Mouse (Mus musculus): Measurements from ENCODE around the gene Fem1a.

Gene Fem1a

GRCm38 (mm10) chr17:56300186-56300585, 43.6 kb downstream of the Fem1a start, which contains the start of gene Arrdc5:
TSS of gene Arrdc5 (minus strand) at chr17:56300286.
- ChIA-PET POLR2A (interaction anchor here in 3 of 4 experiments (0.8 to 64.8 kb wide), 26 partner anchors 1 to 534 kb away, joined by 3 to 2494 read pairs (median 4); partner anchors contain the start of genes Plin3 (in 3 of the 3), Arrdc5 (in 2 of the 3), Hdgfl2 (in 2 of the 3) and Kdm4b (in 2 of the 3)), CTCF (interaction anchor here (0.5 to 2.2 kb wide), 10 partner anchors 9 to 50 kb away, joined by 3 to 20 read pairs (median 3); partner anchors contain the start of gene Ticam1 (in 1 of the 4))

- POLR2A ChIA-PET: interaction anchor here (0.7 to 64.8 kb wide), 27 partner anchors 1 to 414 kb away, joined by 3 to 2494 read pairs (median 12); partner anchors contain the start of genes Plin3 (in 4 of the 4), Kdm4b (in 3 of the 4), Arrdc5 (in 2 of the 4) and Uhrf1 (in 2 of the 4)
- CTCF ChIA-PET: interaction anchor here in 3 of 4 experiments (0.6 to 2.9 kb wide), 4 partner anchors 11 to 57 kb away, joined by 4 to 18 read pairs (median 10); partner anchors contain the start of gene Plin3 (in 1 of the 3)
Observed at GRCm38 (mm10) chr17:56302363-56302996, 45.9 kb downstream of the Fem1a start.

GRCm38 (mm10) chr17:56303160-56303846, 46.7 kb downstream of the Fem1a start, which contains the start of gene Uhrf1:
TSS of gene Uhrf1 (plus strand) at chr17:56303321.
- CTCF ChIA-PET: interaction anchor here in 3 of 4 experiments (0.8 to 2.9 kb wide), 13 partner anchors 12 to 294 kb away, joined by 3 to 18 read pairs (median 6); partner anchors contain the start of genes Kdm4b (in 1 of the 3), Plin3 (in 1 of the 3), Sh3gl1 (in 1 of the 3) and Ticam1 (in 1 of the 3)
- POLR2A ChIA-PET: interaction anchor here (0.6 to 64.8 kb wide), 77 partner anchors 2 to 435 kb away, joined by 3 to 2494 read pairs (median 5); partner anchors contain the start of genes Kdm4b (in 4 of the 4), Plin3 (in 4 of the 4), Arrdc5 (in 2 of the 4) and Chaf1a (in 2 of the 4)

GRCm38 (mm10) chr17:56303847-56304586, 47.4 kb downstream of the Fem1a start:
- ChIA-PET CTCF (interaction anchor here in 3 of 4 experiments (0.6 to 2.9 kb wide), 18 partner anchors 13 to 295 kb away, joined by 3 to 18 read pairs (median 5); partner anchors contain the start of genes Kdm4b (in 1 of the 3), Plin3 (in 1 of the 3), Sh3gl1 (in 1 of the 3) and Ticam1 (in 1 of the 3)), POLR2A (interaction anchor here (0.6 to 64.8 kb wide), 98 partner anchors 2 to 755 kb away, joined by 3 to 2494 read pairs (median 4); partner anchors contain the start of genes Kdm4b (in 4 of the 4), Plin3 (in 4 of the 4), Arrdc5 (in 2 of the 4) and Chaf1a (in 2 of the 4))

- ChIA-PET POLR2A (interaction anchor here (0.6 to 64.8 kb wide), 84 partner anchors 3 to 755 kb away, joined by 3 to 2494 read pairs (median 4); partner anchors contain the start of genes Kdm4b (in 4 of the 4), Plin3 (in 4 of the 4), Arrdc5 (in 2 of the 4) and Chaf1a (in 2 of the 4)), CTCF (interaction anchor here (0.6 to 2.9 kb wide), 15 partner anchors 12 to 296 kb away, joined by 3 to 18 read pairs (median 5); partner anchors contain the start of genes Plin3 (in 2 of the 4) and Ticam1 (in 1 of the 4))
Observed at GRCm38 (mm10) chr17:56304718-56305117, 48.1 kb downstream of the Fem1a start.

GRCm38 (mm10) chr17:56305156-56305555, 48.5 kb downstream of the Fem1a start:
- ChIA-PET CTCF (interaction anchor here (0.6 to 2.9 kb wide), 8 partner anchors 13 to 54 kb away, joined by 3 to 18 read pairs (median 4); partner anchors contain the start of gene Plin3 (in 2 of the 4)), POLR2A (interaction anchor here (0.7 to 64.8 kb wide), 38 partner anchors 3 to 754 kb away, joined by 3 to 2494 read pairs (median 5); partner anchors contain the start of genes Plin3 (in 4 of the 4), Kdm4b (in 3 of the 4), Arrdc5 (in 2 of the 4) and Rpl36 (in 2 of the 4))

- ChIA-PET POLR2A (interaction anchor here (1.4 to 64.8 kb wide), 9 partner anchors 2 to 51 kb away, joined by 3 to 2494 read pairs (median 121); partner anchors contain the start of genes Plin3 (in 4 of the 4), Kdm4b (in 3 of the 4), Arrdc5 (in 2 of the 4) and Ticam1 (in 2 of the 4)), CTCF (interaction anchor here in 2 of 4 experiments (0.6 to 1.8 kb wide), 3 partner anchors 16 to 55 kb away, joined by 3 to 5 read pairs (median 4); no protein-coding TSS in a partner anchor)
Observed at GRCm38 (mm10) chr17:56305826-56306225, 49.2 kb downstream of the Fem1a start.

GRCm38 (mm10) chr17:56308088-56308487, 51.5 kb downstream of the Fem1a start:
- ChIA-PET POLR2A (interaction anchor here in 3 of 4 experiments (0.5 to 64.8 kb wide), 14 partner anchors 0 to 724 kb away, joined by 3 to 2494 read pairs (median 4); partner anchors contain the start of genes Kdm4b (in 3 of the 3), Arrdc5 (in 2 of the 3), Plin3 (in 2 of the 3) and Ticam1 (in 2 of the 3)), CTCF (interaction anchor here in 2 of 4 experiments (0.6 to 3.0 kb wide), 8 partner anchors 12 to 245 kb away, joined by 3 to 11 read pairs (median 4); no protein-coding TSS in a partner anchor)

GRCm38 (mm10) chr17:56309191-56309945, 52.8 kb downstream of the Fem1a start:
- ChIA-PET CTCF (interaction anchor here in 3 of 4 experiments (0.6 to 3.0 kb wide), 13 partner anchors 11 to 454 kb away, joined by 3 to 18 read pairs (median 4); partner anchors contain the start of gene Kdm4b (in 1 of the 3)), POLR2A (interaction anchor here in 3 of 4 experiments (1.1 to 64.8 kb wide), 9 partner anchors 2 to 230 kb away, joined by 3 to 2494 read pairs (median 6); partner anchors contain the start of genes Kdm4b (in 3 of the 3), Arrdc5 (in 2 of the 3), Plin3 (in 2 of the 3) and Uhrf1 (in 2 of the 3))

Measured in embryonic stem cell, embryonic (primary cell).